Mouse (Mus musculus) kidney, embryonic 14.5 days (tissue): Measurements from ENCODE around the gene Trp53bp1. TPM values are rescaled to one million over a fixed set of nuclear protein-coding genes. Genes with fewer than 3 reads are reported as not detected.

Experiments used
- ATAC-seq: fragments of 200-750 bp; cut with Nextera tagmentation; 2 replicates; pipeline ENCODE4 v1.8.0; 2017; ENCODE audit warnings: moderate number of reproducible peaks, mild to moderate bottlenecking, moderate TSS enrichment, moderate library complexity; ENCODE audit not compliant: low FRiP score, low TSS enrichment
- H3K27ac ChIP-seq: fragments of 300-500 bp; sonication (generic); 2 replicates; pipeline ENCODE4 v1.5.1; 2014; ENCODE audit warnings: low read depth, mild to moderate bottlenecking, low read length, moderate library complexity, mixed read lengths
- H3K27me3 ChIP-seq: fragments of 300-500 bp; sonication (generic); 2 replicates; pipeline ENCODE4 v1.6.1; 2014; ENCODE audit warnings: mild to moderate bottlenecking, low read length; ENCODE audit not compliant: control insufficient read depth, insufficient read depth
- H3K36me3 ChIP-seq: fragments of 300-500 bp; sonication (generic); 2 replicates; pipeline ENCODE4 v1.6.1; 2014; ENCODE audit warnings: low read length, mixed read lengths; ENCODE audit not compliant: control insufficient read depth, insufficient read depth
- H3K4me1 ChIP-seq: fragments of 300-500 bp; sonication (generic); 2 replicates; pipeline ENCODE4 v1.6.1; 2014; ENCODE audit warnings: low read length, mixed read lengths; ENCODE audit not compliant: control insufficient read depth, insufficient read depth
- H3K4me2 ChIP-seq: fragments of 300-500 bp; sonication (generic); replicated peaks from 2 replicates; pipeline ENCODE4 v1.6.1; 2014; ENCODE audit warnings: low read depth, mild to moderate bottlenecking, low read length
- H3K4me3 ChIP-seq: fragments of 300-500 bp; sonication (generic); 2 replicates; pipeline ENCODE4 v1.5.1; 2014; ENCODE audit warnings: mild to moderate bottlenecking, low read length
- H3K9ac ChIP-seq: fragments of 300-500 bp; sonication (generic); 2 replicates; pipeline ENCODE4 v1.6.1; 2014; ENCODE audit warnings: low read depth, mild to moderate bottlenecking, low read length, moderate library complexity
- H3K9me3 ChIP-seq: fragments of 300-500 bp; sonication (generic); 2 replicates; pipeline ENCODE4 v1.6.1; 2016; ENCODE audit warnings: low read length; ENCODE audit not compliant: control insufficient read depth
- WGBS: fragments of 180-500 bp; shearing (Covaris S2); extraction: QIAGEN DNeasy Blood & Tissue Kit; methylation state at CpG from one replicate; pipeline ENCODE4 v1.1.7; 2014; 5-methylcytosine and 5-hydroxymethylcytosine counted together
- polyA plus RNA-seq: library from polyadenylated mRNA; unstranded; fragments of >200 nt; fragmentation: Nextera tagmentation; extraction: Ambion mirVana; gene quantifications from 2 replicates; pipeline ENCODE4 v1.2.1, GENCODE M21; 2014

Gene Trp53bp1
- polyA plus RNA-seq, 1 experiment from 2014 or later: 91.9 TPM

DNA sequence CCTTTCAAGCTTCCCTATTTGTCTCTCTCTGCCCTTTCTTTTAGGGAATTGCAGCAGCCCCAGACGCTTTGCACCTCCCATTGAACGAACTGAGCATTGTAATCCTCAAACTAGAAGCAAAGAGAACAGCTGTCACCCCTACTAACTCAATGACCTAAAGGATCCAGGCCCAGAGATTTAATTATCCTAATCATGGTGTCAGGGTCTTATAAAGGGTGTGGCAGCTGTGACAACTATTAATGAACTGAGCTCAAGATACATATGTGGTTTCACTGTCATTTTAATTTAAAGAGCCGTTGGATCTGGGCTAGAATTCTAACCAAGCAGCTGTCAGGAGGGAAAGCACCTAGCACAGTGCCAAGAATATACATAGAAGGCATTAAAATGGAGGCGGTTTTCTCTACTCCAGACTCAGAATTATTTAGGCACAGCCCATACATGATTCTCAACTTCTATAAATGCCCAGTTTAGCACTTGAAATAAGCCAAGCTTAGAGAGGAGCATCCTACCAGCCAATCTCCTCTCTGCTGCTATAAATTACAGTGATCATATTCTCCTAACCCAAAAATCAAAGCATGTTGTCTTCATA, 815 bp upstream of the Trp53bp1 start:
- no peaks in the 10 kb centered on the region; the same call in 1 of the 2 replicates for H3K27me3 ChIP-seq
- peak overlapping the region; percentile 74 for H3K4me3 ChIP-seq
- no peaks in the 10 kb centered on the region for H3K9me3 ChIP-seq
- no peak overlapping the region for H3K27ac ChIP-seq
- peaks cover 30% of the 10 kb centered on the region for H3K36me3 ChIP-seq
- ATAC-seq: no peak
- WGBS: 26% methylated on average over 4 of the region's 4 CpGs
- peaks cover 7% of the 10 kb centered on the region for H3K4me1 ChIP-seq
- peak overlapping the region; percentile 82 for H3K9ac ChIP-seq
- H3K4me2 ChIP-seq: peak overlapping the region; percentile 67

GRCm38 (mm10) chr2:121270521-121271235, 529 bp downstream of the Trp53bp1 start:
- Histone ChIP-seq H3K27me3 (no peaks in the 10 kb centered on the region), H3K36me3 (peaks cover 36% of the 10 kb centered on the region), H3K9me3 (no peaks in the 10 kb centered on the region), H3K4me2 (peak overlapping the region; percentile 69), H3K4me3 (peak overlapping the region; percentile 74), H3K27ac (peak overlapping the region; percentile 49; the same call in 1 of the 2 replicates), H3K4me1 (peaks cover 7% of the 10 kb centered on the region), H3K9ac (peak overlapping the region; percentile 82)
- 1% methylated on average over 33 of the region's 35 CpGs for WGBS
- ATAC-seq: peak; percentile 90

- WGBS: 73% methylated on average over 8 of the region's 8 CpGs
- Histone ChIP-seq H3K4me3 (no peak overlapping the region), H3K9ac (no peak overlapping the region), H3K4me2 (no peak overlapping the region), H3K9me3 (no peaks in the 10 kb centered on the region), H3K4me1 (peaks cover 7% of the 10 kb centered on the region), H3K36me3 (peaks cover 46% of the 10 kb centered on the region), H3K27me3 (no peaks in the 10 kb centered on the region), H3K27ac (no peak overlapping the region)
- ATAC-seq: no peak
Observed at GRCm38 (mm10) chr2:121268446-121268845, 2.8 kb downstream of the Trp53bp1 start.

- WGBS: 89% methylated on average over 2 of the region's 2 CpGs
- ATAC-seq: no peak
Observed at GRCm38 (mm10) chr2:121249758-121250157, 21.4 kb downstream of the Trp53bp1 start.

GRCm38 (mm10) chr2:121244099-121244498, 27.1 kb downstream of the Trp53bp1 start:
- H3K4me2 ChIP-seq: no peak overlapping the region
- H3K9ac ChIP-seq: no peak overlapping the region
- no peak overlapping the region for H3K4me3 ChIP-seq
- H3K4me1 ChIP-seq: no peaks in the 10 kb centered on the region
- no peaks in the 10 kb centered on the region for H3K9me3 ChIP-seq
- 94% methylated on average over 5 of the region's 5 CpGs for WGBS
- H3K36me3 ChIP-seq: peaks cover 79% of the 10 kb centered on the region
- H3K27me3 ChIP-seq: no peaks in the 10 kb centered on the region
- no peak for ATAC-seq
- no peak overlapping the region for H3K27ac ChIP-seq

More at GRCm38 (mm10) chr2:121249758-121250157, 21.4 kb downstream of the Trp53bp1 start:
- H3K27me3 ChIP-seq: no peaks in the 10 kb centered on the region
- H3K4me2 ChIP-seq: no peak overlapping the region
- no peaks in the 10 kb centered on the region for H3K9me3 ChIP-seq
- H3K36me3 ChIP-seq: peaks cover 96% of the 10 kb centered on the region
- H3K9ac ChIP-seq: no peak overlapping the region
- no peak overlapping the region for H3K27ac ChIP-seq
- no peaks in the 10 kb centered on the region for H3K4me1 ChIP-seq
- no peak overlapping the region for H3K4me3 ChIP-seq

DNA sequence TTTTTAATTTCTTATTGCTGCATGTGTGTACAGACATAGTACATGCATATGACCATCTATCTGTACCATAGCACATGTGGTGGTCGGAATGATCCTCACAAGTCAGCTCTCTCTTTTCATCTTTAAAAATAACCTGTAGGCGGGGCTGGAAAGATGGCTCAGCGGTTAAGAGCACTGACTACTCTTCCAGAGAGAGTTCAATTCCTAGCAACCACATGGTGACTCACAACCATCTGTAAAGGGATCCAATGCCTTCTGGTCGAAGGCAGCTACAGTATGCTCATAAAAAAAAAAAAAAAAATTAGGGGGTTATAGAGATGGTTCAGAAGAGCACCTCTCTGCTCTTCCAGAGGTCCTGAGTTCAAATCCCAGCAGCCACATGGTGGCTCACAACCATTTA, 31.8 kb downstream of the Trp53bp1 start:
- Histone ChIP-seq H3K4me2 (no peak overlapping the region), H3K9me3 (no peaks in the 10 kb centered on the region), H3K36me3 (peaks cover 66% of the 10 kb centered on the region), H3K4me3 (no peak overlapping the region), H3K27ac (no peak overlapping the region), H3K27me3 (no peaks in the 10 kb centered on the region), H3K4me1 (no peaks in the 10 kb centered on the region), H3K9ac (no peak overlapping the region)
- WGBS: 91% methylated on average over 4 of the region's 4 CpGs
- ATAC-seq: no peak

GRCm38 (mm10) chr2:121235460-121236072, 35.6 kb downstream of the Trp53bp1 start:
- no peak overlapping the region for H3K9ac ChIP-seq
- no peak overlapping the region for H3K27ac ChIP-seq
- H3K4me3 ChIP-seq: no peak overlapping the region
- H3K9me3 ChIP-seq: no peaks in the 10 kb centered on the region
- ATAC-seq: no peak
- peaks cover 78% of the 10 kb centered on the region for H3K36me3 ChIP-seq
- H3K27me3 ChIP-seq: no peaks in the 10 kb centered on the region
- H3K4me1 ChIP-seq: no peaks in the 10 kb centered on the region
- H3K4me2 ChIP-seq: no peak overlapping the region
- 87% methylated on average over 8 of the region's 8 CpGs for WGBS

- H3K4me2 ChIP-seq: no peak overlapping the region
- H3K36me3 ChIP-seq: peaks cover 65% of the 10 kb centered on the region
- no peaks in the 10 kb centered on the region for H3K27me3 ChIP-seq
- no peak for ATAC-seq
- H3K4me3 ChIP-seq: no peak overlapping the region
- no peaks in the 10 kb centered on the region for H3K9me3 ChIP-seq
- H3K27ac ChIP-seq: no peak overlapping the region
- H3K4me1 ChIP-seq: no peaks in the 10 kb centered on the region
- no peak overlapping the region for H3K9ac ChIP-seq
- WGBS: over 99% methylated on average over 4 of the region's 4 CpGs
Observed at GRCm38 (mm10) chr2:121228135-121228534, 43.1 kb downstream of the Trp53bp1 start.

DNA sequence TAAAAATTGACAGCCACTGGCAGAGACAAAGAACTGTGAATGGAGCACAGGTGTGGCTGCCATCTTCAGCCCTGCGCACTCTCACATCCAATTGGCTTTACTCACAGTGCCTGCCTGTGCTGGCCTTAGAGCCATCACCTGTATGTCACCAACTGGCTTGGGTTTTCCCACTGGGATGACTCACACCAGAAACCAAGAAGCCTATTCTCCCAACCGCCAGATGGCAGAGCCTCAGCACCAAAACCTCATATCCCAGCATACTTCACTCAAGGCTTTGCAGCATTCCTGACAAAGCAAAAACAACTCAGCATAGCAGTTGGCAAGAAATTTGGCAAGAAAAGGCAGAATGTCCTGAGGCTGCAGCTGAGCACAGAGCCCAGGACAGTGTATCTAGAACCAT, 48.2 kb downstream of the Trp53bp1 start:
- Histone ChIP-seq H3K4me1 (no peaks in the 10 kb centered on the region), H3K27ac (no peak overlapping the region), H3K4me2 (no peak overlapping the region), H3K9ac (no peak overlapping the region), H3K36me3 (peaks cover 79% of the 10 kb centered on the region), H3K27me3 (no peaks in the 10 kb centered on the region), H3K9me3 (no peaks in the 10 kb centered on the region), H3K4me3 (no peak overlapping the region)
- 91% methylated on average over 2 of the region's 2 CpGs for WGBS
- no peak for ATAC-seq
